Mouse (Mus musculus): ENCODE results near the gene Pea15a.

Gene Pea15a

DNA sequence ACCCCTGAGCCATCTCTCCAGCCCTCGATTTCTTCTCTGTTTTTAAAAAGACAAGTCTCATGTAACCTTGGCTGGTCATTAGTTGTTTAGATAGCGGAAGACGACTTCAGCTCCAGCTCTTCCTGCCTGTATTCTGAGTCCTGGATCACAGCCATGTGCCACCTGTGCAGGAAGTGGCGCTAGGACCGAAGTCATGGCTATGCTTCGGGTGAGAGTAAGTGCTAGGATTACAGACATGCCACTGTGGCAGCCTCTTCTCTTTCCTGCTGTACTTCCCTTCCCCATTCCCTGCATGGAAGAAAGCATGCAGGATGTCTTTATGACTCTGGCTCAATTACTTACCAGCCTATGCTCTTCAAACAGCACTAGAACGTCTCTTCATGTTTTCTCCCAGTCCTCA is 27.5 kb downstream of the Pea15a start:
- no peak for DNase-seq (ENCODE audit: extremely low spot score, low spot score)

DNA sequence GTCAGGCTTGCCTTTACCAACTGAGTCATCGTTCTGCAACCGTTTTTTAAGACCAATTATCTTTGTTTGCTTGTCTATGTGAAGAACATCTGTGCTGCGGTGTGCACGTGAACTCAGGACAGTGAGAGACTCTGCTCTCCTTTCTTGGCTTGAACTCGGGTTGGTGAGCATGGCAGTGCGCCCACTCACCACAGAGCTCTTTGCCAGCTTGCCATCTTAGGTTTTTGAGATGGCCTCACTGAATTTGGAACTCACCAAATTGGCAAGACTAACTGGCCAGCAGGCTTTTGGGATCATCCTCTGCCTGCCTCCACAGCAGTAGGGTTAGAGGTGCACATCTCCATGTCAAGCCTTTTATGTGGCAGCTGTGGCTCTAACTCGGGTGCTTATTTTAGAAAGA is 28.8 kb downstream of the Pea15a start:
- DNase-seq (ENCODE audit: extremely low spot score, low spot score) = no peak

DNA sequence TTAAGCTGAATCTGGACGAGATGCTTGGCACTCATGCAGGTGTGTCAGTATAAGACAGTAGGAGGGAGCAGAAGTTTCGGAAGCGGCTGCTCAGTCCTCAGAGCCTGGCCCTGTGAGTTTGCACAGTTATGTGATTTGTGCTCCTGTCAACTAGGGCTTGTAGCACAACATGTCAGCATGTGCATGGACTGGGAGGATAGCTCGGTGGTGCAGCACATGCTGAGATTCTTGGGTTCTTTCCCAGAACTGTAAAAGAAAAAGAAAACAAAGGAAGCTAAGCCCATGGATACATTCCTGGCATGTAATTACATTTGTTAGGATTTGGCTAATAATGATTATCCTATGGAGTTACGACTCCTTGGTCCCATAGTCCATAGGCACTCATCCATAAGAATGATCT is 33.4 kb downstream of the Pea15a start:
- DNase-seq (ENCODE audit: extremely low spot score, low spot score) = no peak

DNA sequence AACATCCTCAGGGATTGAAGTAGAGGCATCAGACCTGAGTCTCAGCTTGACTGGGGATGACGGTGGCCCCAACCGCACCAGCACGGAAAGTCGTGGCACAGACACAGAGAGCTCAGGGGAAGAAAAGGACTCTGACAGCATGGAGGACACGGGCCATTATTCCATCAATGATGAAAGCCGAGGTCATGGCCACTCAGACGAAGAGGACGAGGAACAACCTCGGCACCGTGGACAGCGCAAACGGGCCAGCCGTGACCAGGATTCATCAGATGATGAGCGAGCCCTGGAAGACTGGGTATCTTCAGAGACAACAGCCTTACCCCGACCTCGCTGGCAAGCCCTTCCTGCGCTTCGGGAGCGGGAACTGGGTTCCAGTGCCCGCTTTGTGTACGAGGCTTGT is 34.2 kb downstream of the Pea15a start:
- no peak for DNase-seq (ENCODE audit: extremely low spot score, low spot score)

DNA sequence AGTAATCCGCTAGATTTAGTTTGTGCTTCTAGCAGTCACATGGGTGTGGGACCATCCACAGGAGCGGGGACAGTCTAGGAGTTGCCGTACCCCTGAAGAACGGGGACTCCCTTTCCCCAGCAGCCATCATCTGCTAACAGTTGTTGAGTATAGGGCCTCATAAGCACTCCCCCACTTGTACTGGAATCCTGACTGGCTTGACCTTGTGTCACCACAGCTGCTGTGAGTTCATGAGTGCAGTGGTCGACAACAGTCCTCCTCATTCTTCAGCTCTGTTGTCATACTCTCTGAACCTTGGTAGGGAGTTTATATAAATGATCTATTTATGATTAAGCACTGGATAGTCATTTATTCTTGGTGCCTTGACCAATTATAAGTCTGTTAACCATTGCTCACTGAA is 36.8 kb downstream of the Pea15a start:
- DNase-seq (ENCODE audit: extremely low spot score, low spot score) = no peak

DNA sequence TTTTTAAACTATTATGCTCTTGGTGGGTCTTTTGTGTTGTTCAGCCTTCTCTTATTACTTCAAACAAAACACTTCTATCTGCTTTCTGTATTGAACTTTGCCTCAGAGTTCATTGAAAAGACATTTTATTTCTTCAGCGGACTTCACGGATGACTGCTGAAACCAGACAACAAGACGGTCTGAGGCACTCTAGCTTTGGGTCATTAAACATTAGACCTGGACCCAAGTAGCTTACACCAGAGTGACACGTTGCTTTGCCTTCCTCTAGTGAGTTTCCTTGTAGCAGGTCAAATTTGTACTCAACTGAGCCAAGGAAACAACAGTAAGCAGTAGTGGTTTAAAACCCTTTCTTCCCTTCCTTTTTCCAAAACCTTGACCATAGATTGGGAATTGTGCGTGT is 38.7 kb downstream of the Pea15a start:
- no peak for DNase-seq (ENCODE audit: extremely low spot score, low spot score)

DNA sequence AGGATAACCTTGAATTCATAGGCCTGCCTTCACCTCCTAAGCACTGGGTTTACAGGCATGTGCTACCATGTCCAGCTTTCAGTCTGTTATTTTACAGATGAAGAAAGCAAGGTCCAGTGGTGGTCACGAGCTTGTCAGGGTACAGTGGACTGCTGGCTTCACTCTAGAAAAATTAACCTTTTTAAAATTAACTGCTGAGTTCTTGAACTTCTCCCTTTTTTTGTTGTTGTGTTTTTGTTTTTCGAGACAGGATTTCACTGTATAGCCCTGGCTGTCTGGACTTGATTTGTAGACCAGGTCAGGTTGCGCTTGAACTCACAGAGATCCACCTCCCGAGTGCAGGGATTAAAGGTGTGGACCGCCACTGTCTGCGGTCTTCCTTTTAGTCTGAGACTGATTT is 43.6 kb downstream of the Pea15a start:
- DNase-seq (ENCODE audit: extremely low spot score, low spot score) = no peak

DNA sequence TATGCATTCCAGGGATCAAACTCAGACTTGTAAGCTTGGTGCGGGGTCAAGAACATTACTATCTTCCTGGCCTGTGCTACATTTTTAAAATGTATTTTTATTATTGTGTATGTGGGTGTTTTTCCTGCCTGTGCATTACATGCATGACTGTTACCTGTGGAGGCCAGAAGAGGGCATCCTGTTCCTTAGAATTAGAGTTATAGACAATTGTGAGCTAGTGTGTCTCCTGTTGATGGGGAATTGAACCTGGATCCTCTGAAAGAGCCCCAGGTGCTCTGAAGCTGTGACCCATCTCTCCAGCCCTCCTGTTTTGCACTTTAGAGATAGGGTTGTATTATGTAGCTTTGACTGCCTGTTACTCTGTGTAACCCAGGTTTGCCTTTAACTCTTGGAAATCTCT is 44.6 kb downstream of the Pea15a start:
- DNase-seq (ENCODE audit: extremely low spot score, low spot score) = no peak

DNA sequence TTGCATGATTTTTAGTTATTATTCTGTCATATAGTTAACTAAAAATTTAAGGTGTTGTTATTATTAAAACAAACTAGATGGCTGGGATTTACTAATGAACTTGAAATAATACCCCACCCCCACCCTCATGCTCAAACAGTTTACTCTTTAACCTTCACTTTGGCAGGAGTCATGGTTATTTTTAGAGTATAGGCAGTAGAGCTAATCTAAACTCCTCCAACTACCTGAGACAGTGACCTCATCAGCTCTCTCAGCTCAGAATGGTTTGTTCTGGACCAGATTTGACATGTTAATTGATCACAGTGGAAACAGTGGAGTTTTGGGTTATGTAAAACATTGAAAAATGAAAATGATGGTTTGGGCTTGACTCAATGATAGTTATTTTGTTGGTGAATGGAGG is 46.1 kb downstream of the Pea15a start:
- DNase-seq (ENCODE audit: extremely low spot score, low spot score) = no peak

DNA sequence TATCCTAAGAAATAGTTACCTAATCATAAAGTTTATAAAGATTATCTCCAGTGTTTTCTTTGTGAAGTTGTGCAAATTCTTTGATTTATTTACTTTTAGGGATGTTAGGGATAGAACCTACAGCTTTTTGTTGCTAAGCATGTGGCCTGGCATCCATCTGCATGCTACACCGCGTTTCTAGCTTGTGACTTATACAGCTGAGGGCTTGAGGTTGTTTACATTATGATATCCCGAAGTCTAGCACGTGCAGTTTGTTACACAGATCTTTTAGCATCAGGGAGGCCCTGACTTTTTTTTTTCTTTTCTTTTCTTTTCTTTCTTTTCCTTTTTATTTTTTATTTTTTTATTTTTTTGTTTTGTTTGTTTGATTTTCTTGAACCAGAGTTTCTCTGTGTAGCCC is 46.6 kb downstream of the Pea15a start:
- DNase-seq (ENCODE audit: extremely low spot score, low spot score) = no peak

DNA sequence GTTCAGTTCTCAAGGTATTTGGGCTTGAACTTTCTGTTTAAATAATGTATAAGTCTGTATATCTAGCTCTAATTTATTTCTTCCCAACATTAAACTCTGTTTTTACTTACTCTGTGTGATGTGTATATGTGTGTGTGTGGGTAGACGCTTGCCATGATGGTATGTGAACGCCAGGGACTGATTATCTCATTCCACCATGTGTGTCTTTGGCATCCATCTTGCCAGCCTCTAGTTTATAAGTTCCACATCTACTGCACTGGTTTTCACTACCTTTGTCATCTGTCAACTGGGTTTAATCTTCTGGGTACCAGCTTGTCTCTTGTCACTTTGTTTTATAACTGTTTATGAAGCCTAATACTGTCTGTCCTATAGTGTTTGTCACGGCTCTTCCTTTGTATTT is 51.1 kb downstream of the Pea15a start:
- DNase-seq (ENCODE audit: extremely low spot score, low spot score) = no peak

DNA sequence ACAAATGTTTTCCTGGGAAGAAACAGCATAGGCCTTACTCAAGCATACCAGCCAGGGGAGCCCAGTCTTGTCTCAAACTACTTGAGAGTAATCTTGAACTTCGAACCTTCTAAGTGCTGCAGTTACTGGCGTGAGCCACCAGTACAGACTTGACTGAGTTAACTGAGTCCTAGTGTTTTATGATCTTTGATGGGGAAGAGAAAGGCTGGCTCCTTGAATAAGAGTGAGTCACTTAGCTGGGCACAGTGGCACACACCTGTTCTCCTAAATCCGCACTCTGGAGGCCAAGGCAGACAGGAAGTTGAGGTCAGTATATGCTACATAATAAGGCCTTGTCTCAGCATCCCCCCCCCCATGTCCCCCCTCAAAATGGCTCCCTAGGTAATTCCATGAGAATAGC is 52.1 kb downstream of the Pea15a start:
- no peak for DNase-seq (ENCODE audit: extremely low spot score, low spot score)

DNA sequence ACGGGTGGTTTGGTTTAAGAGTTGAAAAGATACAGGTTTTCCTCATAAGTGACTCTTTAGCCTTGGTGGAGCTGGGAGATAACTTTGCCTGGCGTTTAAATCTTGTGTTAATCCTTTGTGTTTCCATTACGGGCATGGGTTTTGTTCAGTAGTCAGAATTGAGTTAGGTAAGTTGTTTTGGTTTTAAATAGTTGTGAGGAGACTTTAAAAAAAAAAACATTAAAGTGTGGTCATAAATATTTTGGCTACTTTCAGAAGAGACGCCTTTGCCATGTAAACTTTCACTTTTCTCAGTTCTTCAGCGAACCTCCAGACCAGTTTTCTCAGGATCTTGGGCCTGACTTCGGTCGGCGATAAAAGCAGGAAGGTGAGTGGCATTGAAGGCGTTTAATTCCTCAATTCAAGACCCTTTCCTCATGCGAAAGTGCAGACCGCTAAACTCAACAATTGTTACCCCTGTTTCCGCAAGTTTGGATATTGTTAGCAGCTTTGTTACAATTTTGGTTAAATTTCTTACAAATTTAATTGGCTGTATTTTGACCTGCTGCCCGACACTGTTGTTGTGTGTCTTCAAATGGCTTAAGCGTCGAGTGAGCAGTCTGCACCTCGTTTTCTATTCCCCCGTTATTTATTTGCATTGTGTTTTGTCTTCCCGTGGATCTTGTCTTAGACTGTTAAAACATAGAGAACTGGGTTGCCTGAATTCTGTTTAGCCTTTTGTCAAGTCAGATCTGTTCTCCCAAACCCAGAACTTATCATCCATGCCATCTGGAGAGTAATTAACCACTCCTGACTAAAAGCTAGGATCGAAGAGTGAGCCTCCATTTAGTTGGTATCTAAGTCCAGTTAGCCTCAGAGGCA is 57.4 kb downstream of the Pea15a start:
- no peak for DNase-seq (ENCODE audit: extremely low spot score, low spot score)

DNA sequence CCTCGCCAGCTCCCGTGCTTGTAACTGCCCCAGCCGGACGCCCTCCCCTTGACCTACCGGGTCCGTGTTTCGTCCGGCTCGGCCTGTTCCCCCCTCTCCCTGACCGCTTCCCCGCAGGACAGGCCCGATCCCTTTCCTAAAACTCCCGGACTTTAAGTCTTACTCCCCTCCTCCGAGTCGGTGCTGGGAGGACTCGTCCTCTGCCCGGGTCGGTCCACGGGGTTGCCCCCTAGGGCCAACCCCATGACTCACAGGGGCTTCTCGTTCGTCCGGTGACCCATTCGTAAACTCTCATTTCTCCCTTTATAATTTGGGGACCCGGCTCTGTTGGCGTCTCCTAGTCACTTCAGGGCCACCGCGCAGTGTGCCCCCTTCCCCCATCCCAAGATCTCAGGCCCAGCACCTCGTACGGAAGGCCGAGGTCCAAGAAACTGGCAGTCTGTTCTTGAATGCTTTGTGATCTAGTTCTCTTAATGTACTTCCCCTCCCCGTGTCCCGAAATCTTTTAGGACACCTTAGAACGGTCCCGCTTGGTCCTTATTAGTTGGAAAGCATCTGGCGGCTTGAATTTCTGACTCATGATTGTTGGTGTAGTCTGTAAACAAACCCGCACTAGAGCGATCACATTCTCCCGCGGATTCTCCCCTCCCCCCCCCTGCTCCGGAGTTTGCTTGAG is 58.2 kb downstream of the Pea15a start:
- peak; percentile 76 for DNase-seq (ENCODE audit: extremely low spot score, low spot score)

DNA sequence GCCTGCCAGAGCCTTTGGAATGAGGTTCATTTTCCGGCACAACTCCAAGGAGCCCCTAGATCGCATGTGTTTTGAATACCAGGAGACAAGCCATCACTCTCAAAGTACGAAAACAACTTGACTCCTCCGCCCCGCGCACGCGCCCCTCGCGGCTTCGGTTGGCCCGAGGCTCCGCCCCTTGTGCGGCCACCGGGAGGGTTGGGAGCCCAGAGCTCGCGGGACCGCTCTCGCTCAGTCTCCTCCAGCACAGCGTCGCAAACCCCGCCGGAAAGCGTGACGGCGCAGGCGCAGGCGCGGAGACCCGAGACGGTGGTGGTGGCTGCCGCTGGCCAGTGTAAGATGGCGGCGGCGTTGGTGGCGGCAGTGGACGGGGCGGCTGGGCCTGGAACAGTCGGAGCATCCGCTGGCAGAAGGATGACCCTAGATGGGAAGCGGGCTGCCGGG is 58.7 kb downstream of the Pea15a start, which contains the start of gene Dcaf8:
TSS of gene Dcaf8 (plus strand) at position 250 of the 444 bp plus-strand sequence.
- peak; percentile 96 for DNase-seq (ENCODE audit: extremely low spot score, low spot score)
